Comparison of ENCODE assay signal across 8 mouse cellular contexts in genomic region chr1:132355841-132356242, GRCm38 (mm10). TPM values are rescaled to one million over a fixed set of nuclear protein-coding genes. Genes with fewer than 3 reads are reported as not detected.
DNase-seq lines count a peak whose midpoint lies in the region; ATAC-seq and TF ChIP-seq lines count a peak whose summit lies in the region.

No protein-coding gene starts in this region.

- WGBS in embryonic facial prominence, embryonic 13.5 days = 0% methylated on average over 3 of the region's 3 CpGs
- 1% methylated on average over 3 of the region's 3 CpGs for WGBS in kidney, embryonic 14.5 days
- WGBS in liver, adult 2 months = 0% methylated on average over 3 of the region's 3 CpGs
- under 1% methylated on average over 3 of the region's 3 CpGs for WGBS in stomach, embryonic 14.5 days

- no peak for TF ChIP-seq POLR2A in liver, adult 2 months (IDR thresholded peaks at IDR 0.05; ENCODE audit: extremely low read depth, insufficient read depth, low read length)

- peak; percentile 87 for DNase-seq in 416B (ENCODE audit: low read depth)
- DNase-seq in adrenal gland, postnatal 36 days = peak; percentile 83 to 85
- peak; percentile 79 to 90 for DNase-seq in heart, adult 9 months (ENCODE audit: low spot score in 2 of 2)
- peak; percentile 77 for DNase-seq in liver, adult 2 months (ENCODE audit: extremely low read depth, low read depth, low spot score)
- DNase-seq in natural killer cell, adult 2 months (ENCODE audit: low spot score in 2 of 2) = peak; percentile 71 to 81

- H3K79me2 ChIP-seq in liver, adult 2 months (ENCODE audit: control insufficient read depth, insufficient read depth, low read length) = no peaks in the 10 kb centered on the region

- H3K27me3 ChIP-seq in embryonic facial prominence, embryonic 13.5 days = no peaks in the 10 kb centered on the region
- H3K27me3 ChIP-seq in kidney, embryonic 14.5 days (ENCODE audit: control insufficient read depth, insufficient read depth, low read length) = no peaks in the 10 kb centered on the region
- H3K27me3 ChIP-seq in liver, adult 2 months (ENCODE audit: control insufficient read depth, insufficient read depth, low read length) = no peaks in the 10 kb centered on the region
- no peaks in the 10 kb centered on the region for H3K27me3 ChIP-seq in stomach, embryonic 14.5 days (ENCODE audit: control insufficient read depth, insufficient read depth, low read length)

- no peak overlapping the region for H3K4me3 ChIP-seq in embryonic facial prominence, embryonic 13.5 days
- no peak overlapping the region for H3K4me3 ChIP-seq in kidney, embryonic 14.5 days (ENCODE audit: low read length)
- H3K4me3 ChIP-seq in liver, adult 2 months (ENCODE audit: insufficient read depth, low read depth, low read length) = no peak overlapping the region
- no peak overlapping the region for H3K4me3 ChIP-seq in stomach, embryonic 14.5 days (ENCODE audit: low read depth, low read length)

- H3K27ac ChIP-seq in embryonic facial prominence, embryonic 13.5 days = no peak overlapping the region
- no peak overlapping the region for H3K27ac ChIP-seq in kidney, embryonic 14.5 days (ENCODE audit: low read depth, low read length)
- peak overlapping the region; percentile 63; the same call in 1 of the 2 replicates for H3K27ac ChIP-seq in liver, adult 2 months (replicated peaks; ENCODE audit: insufficient read depth, low read depth, low read length)
- H3K27ac ChIP-seq in stomach, embryonic 14.5 days (ENCODE audit: low read length) = no peak overlapping the region

- no peak overlapping the region for H3K9ac ChIP-seq in embryonic facial prominence, embryonic 13.5 days
- H3K9ac ChIP-seq in kidney, embryonic 14.5 days (ENCODE audit: low read depth, low read length) = no peak overlapping the region
- 0 out of 2 replicates have a peak overlapping the region, but pooled peaks have one; percentile 39 for H3K9ac ChIP-seq in liver, adult 2 months (ENCODE audit: low read depth, low read length)
- H3K9ac ChIP-seq in stomach, embryonic 14.5 days (replicated peaks; ENCODE audit: low read depth, low read length) = no peak overlapping the region

- H3K4me2 ChIP-seq in embryonic facial prominence, embryonic 13.5 days = no peak overlapping the region
- no peak overlapping the region for H3K4me2 ChIP-seq in kidney, embryonic 14.5 days (replicated peaks; ENCODE audit: low read depth, low read length)
- no peak overlapping the region for H3K4me2 ChIP-seq in stomach, embryonic 14.5 days (replicated peaks; ENCODE audit: low read depth, low read length)

- TF ChIP-seq CTCF in liver, adult 2 months (IDR thresholded peaks at IDR 0.05; ENCODE audit: low read depth, low read length) = peak; percentile 87

- peak; percentile 29; the same call in 1 of the 2 replicates for ATAC-seq in embryonic facial prominence, embryonic 13.5 days (ENCODE audit: insufficient number of reproducible peaks, insufficient read depth, low FRiP score, low TSS enrichment, low read depth)
- peak; percentile 44; the same call in 1 of the 2 replicates for ATAC-seq in kidney, embryonic 14.5 days (ENCODE audit: low FRiP score, low TSS enrichment)
- peak; percentile 42; the same call in 1 of the 2 replicates for ATAC-seq in stomach, embryonic 14.5 days (ENCODE audit: insufficient number of reproducible peaks, insufficient read depth, low FRiP score, low read depth)

- peaks cover 39% of the 10 kb centered on the region for H3K36me3 ChIP-seq in embryonic facial prominence, embryonic 13.5 days
- peaks cover 38% of the 10 kb centered on the region for H3K36me3 ChIP-seq in kidney, embryonic 14.5 days (ENCODE audit: control insufficient read depth, insufficient read depth, low read length)
- no peaks in the 10 kb centered on the region for H3K36me3 ChIP-seq in liver, adult 2 months (ENCODE audit: control insufficient read depth, insufficient read depth, low read length)
- peaks cover 28% of the 10 kb centered on the region for H3K36me3 ChIP-seq in stomach, embryonic 14.5 days (ENCODE audit: control insufficient read depth, insufficient read depth, low read length)

- H3K4me1 ChIP-seq in embryonic facial prominence, embryonic 13.5 days = peaks cover 9% of the 10 kb centered on the region
- H3K4me1 ChIP-seq in kidney, embryonic 14.5 days (ENCODE audit: control insufficient read depth, insufficient read depth, low read length) = no peaks in the 10 kb centered on the region
- peaks cover 9% of the 10 kb centered on the region for H3K4me1 ChIP-seq in liver, adult 2 months (ENCODE audit: control insufficient read depth, insufficient read depth, low read length)
- H3K4me1 ChIP-seq in stomach, embryonic 14.5 days (ENCODE audit: control insufficient read depth, insufficient read depth, low read length) = no peaks in the 10 kb centered on the region

- H3K9me3 ChIP-seq in embryonic facial prominence, embryonic 13.5 days = peaks cover 3% of the 10 kb centered on the region; the same call in 1 of the 2 replicates
- no peaks in the 10 kb centered on the region for H3K9me3 ChIP-seq in kidney, embryonic 14.5 days (ENCODE audit: control insufficient read depth, low read length)
- peaks cover 3% of the 10 kb centered on the region; the same call in 1 of the 2 replicates for H3K9me3 ChIP-seq in stomach, embryonic 14.5 days (ENCODE audit: control insufficient read depth, low read depth, low read length)

RNA-seq across cellular contexts. Expression of gene Tmcc2, which starts 35.2 kb away (rescaled TPM):
- 1 to 10 TPM; 6.1 to 9.7 TPM for total RNA-seq in adrenal gland, postnatal 36 days (2021)
- polyA plus RNA-seq in embryonic facial prominence, embryonic 13.5 days (2015; fragmentation: Nextera tagmentation; extraction: Ambion mirVana) = 10.5 and 16.1 TPM in 2 replicates
- 5.5 and 6.2 TPM in 2 replicates for polyA plus RNA-seq in kidney, embryonic 14.5 days (2014; fragmentation: Nextera tagmentation; extraction: Ambion mirVana)
- 1.6 and 1.9 TPM in 2 replicates for total RNA-seq in liver, adult 2 months (2014; rRNA removed)
- polyA plus RNA-seq in liver, adult 2 months (2012; rRNA removed) = 2.2 and 2.5 TPM in 2 replicates
- 7.1 and 7.2 TPM in 2 replicates for polyA plus RNA-seq in stomach, embryonic 14.5 days (2014; fragmentation: Nextera tagmentation; extraction: Ambion mirVana)

RNA-seq across cellular contexts. Expression of gene Nuak2, which starts 39.9 kb away (rescaled TPM):
- total RNA-seq in adrenal gland, postnatal 36 days (2021) = 1 to 10 TPM; 2.8 to 4.9 TPM
- 2.2 and 4.4 TPM in 2 replicates for polyA plus RNA-seq in embryonic facial prominence, embryonic 13.5 days (2015; fragmentation: Nextera tagmentation; extraction: Ambion mirVana)
- 1.4 and 2.3 TPM in 2 replicates for polyA plus RNA-seq in kidney, embryonic 14.5 days (2014; fragmentation: Nextera tagmentation; extraction: Ambion mirVana)
- 3.8 and 4.8 TPM in 2 replicates for total RNA-seq in liver, adult 2 months (2014; rRNA removed)
- polyA plus RNA-seq in liver, adult 2 months (2012; rRNA removed) = 6.4 and 8.0 TPM in 2 replicates
- 4.2 and 4.5 TPM in 2 replicates for polyA plus RNA-seq in stomach, embryonic 14.5 days (2014; fragmentation: Nextera tagmentation; extraction: Ambion mirVana)

RNA-seq across cellular contexts. Expression of gene Klhdc8a, which starts 57.4 kb away (rescaled TPM):
- 100 to 1,000 TPM; 155 to 161 TPM for total RNA-seq in adrenal gland, postnatal 36 days (2021)
- 0.23 and 0.25 TPM in 2 replicates for polyA plus RNA-seq in embryonic facial prominence, embryonic 13.5 days (2015; fragmentation: Nextera tagmentation; extraction: Ambion mirVana)
- 1.3 and 1.4 TPM in 2 replicates for polyA plus RNA-seq in kidney, embryonic 14.5 days (2014; fragmentation: Nextera tagmentation; extraction: Ambion mirVana)
- 0.18 and 0.81 TPM in 2 replicates for total RNA-seq in liver, adult 2 months (2014; rRNA removed)
- polyA plus RNA-seq in liver, adult 2 months (2012; rRNA removed) = 1.2 and 1.4 TPM in 2 replicates
- 0.10 TPM in 1 of 2 replicates, not detected in the other for polyA plus RNA-seq in stomach, embryonic 14.5 days (2014; fragmentation: Nextera tagmentation; extraction: Ambion mirVana)
